ENCODE assay signal across 8 mouse cellular contexts in the genomic region with DNA sequence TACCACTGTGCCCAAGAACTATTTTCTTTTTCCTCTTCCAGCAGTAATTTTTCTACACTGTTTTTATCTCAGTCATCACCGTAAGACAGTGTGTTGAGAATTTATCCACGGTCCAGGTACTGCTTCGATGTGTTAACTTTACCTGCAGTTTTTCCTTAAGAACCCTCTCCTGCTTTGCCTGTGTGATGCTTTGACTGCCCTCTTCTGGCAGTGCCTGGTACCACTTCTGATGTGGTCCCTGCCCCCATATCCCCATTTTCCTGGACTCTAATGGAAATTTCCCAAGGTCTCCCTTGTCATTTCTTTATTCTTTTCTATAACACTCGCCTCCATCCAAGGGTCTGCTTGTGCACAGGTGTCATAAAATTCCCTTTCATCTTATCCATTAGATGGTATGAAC. TPM values are rescaled to one million over a fixed set of nuclear protein-coding genes. Genes with fewer than 3 reads are reported as not detected.
DNase-seq lines count a peak whose midpoint lies in the region; ATAC-seq and TF ChIP-seq lines count a peak whose summit lies in the region.
"Had no signal": no experiment of that assay in that cellular context is flagged by ENCODE, and none has a peak within 500 bp of the region (broad histone marks: within the 10 kb centered on the region; RNA-seq: fewer than 3 reads in every experiment).

No protein-coding gene starts in this region.

- no peaks in the 10 kb centered on the region for H3K27me3 ChIP-seq in midbrain, embryonic 11.5 days (ENCODE audit: control insufficient read depth, insufficient read depth, low read length)
- no peaks in the 10 kb centered on the region for H3K27me3 ChIP-seq in midbrain, embryonic 16.5 days (ENCODE audit: control insufficient read depth, insufficient read depth, low read depth, low read length)
- H3K27me3 ChIP-seq in Patski: no peaks in the 10 kb centered on the region
- no peaks in the 10 kb centered on the region for H3K27me3 ChIP-seq in limb, embryonic 14.5 days (ENCODE audit: control insufficient read depth, insufficient read depth, low read length)
- H3K27me3 ChIP-seq in spleen, adult 2 months (ENCODE audit: control insufficient read depth, insufficient read depth, low read length): no peaks in the 10 kb centered on the region
- H3K27me3 ChIP-seq: heart, embryonic 13.5 days had no signal

- peak; percentile 85 for DNase-seq in midbrain, embryonic 11.5 days (ENCODE audit: low spot score, missing footprints)
- no peak for DNase-seq in Patski (ENCODE audit: low read depth, low spot score)
- peak; percentile 57 for DNase-seq in c-Kit-positive CD71-positive TER-119-positive erythroid progenitor cells, embryonic 14.5 days (ENCODE audit: low spot score)
- peak; percentile 48 to 65 for DNase-seq in heart, adult 9 months (ENCODE audit: low spot score in 2 of 2)
- peak; percentile 26 for DNase-seq in limb, embryonic 14.5 days (ENCODE audit: low spot score)
- DNase-seq in spleen, adult 2 months (ENCODE audit: low read depth in 1 of 2, low spot score in 2 of 2): peak in 1 of 2 experiments; percentile 46

- POLR2A ChIA-PET in Patski (lab: Charles Lee): no interaction called here

- CTCF ChIA-PET in Patski (lab: Charles Lee): no interaction called here

- no peaks in the 10 kb centered on the region for H3K9me3 ChIP-seq in midbrain, embryonic 11.5 days (ENCODE audit: control insufficient read depth, low read length)
- H3K9me3 ChIP-seq in midbrain, embryonic 16.5 days (replicated peaks; ENCODE audit: control insufficient read depth, low read length, poor library complexity, severe bottlenecking): no peaks in the 10 kb centered on the region
- H3K9me3 ChIP-seq in limb, embryonic 14.5 days (ENCODE audit: control insufficient read depth, low read length): no peaks in the 10 kb centered on the region
- H3K9me3 ChIP-seq: heart, embryonic 13.5 days had no signal

- H3K4me1 ChIP-seq in midbrain, embryonic 11.5 days (ENCODE audit: control insufficient read depth, insufficient read depth, low read length): peaks cover 8% of the 10 kb centered on the region
- H3K4me1 ChIP-seq in midbrain, embryonic 16.5 days (ENCODE audit: control insufficient read depth, insufficient read depth, low read length): peaks cover 14% of the 10 kb centered on the region
- peaks cover 12% of the 10 kb centered on the region for H3K4me1 ChIP-seq in limb, embryonic 14.5 days (ENCODE audit: control insufficient read depth, insufficient read depth, low read length)
- peaks cover 3% of the 10 kb centered on the region; the same call in 1 of the 2 replicates for H3K4me1 ChIP-seq in spleen, adult 2 months (ENCODE audit: control insufficient read depth, insufficient read depth, insufficient read length)

- ATAC-seq in midbrain, embryonic 11.5 days (ENCODE audit: low FRiP score): no peak
- no peak for ATAC-seq in midbrain, embryonic 16.5 days
- ATAC-seq in Patski: no peak
- ATAC-seq in limb, embryonic 14.5 days (ENCODE audit: low FRiP score, low read depth): no peak

- no peak overlapping the region for H3K9ac ChIP-seq in midbrain, embryonic 11.5 days (ENCODE audit: low read length)
- no peak overlapping the region for H3K9ac ChIP-seq in midbrain, embryonic 16.5 days (ENCODE audit: low read depth, low read length)
- H3K9ac ChIP-seq in limb, embryonic 14.5 days (ENCODE audit: low read depth, low read length, severe bottlenecking): no peak overlapping the region
- H3K9ac ChIP-seq: heart, embryonic 13.5 days had no signal

- WGBS in midbrain, embryonic 11.5 days: 50% methylated on average over 4 of the region's 4 CpGs
- WGBS in midbrain, embryonic 16.5 days: 48% methylated on average over 4 of the region's 4 CpGs
- WGBS in limb, embryonic 14.5 days: 46% methylated on average over 4 of the region's 4 CpGs
- 47% methylated on average over 4 of the region's 4 CpGs for WGBS in spleen, adult 2 months

- no peak overlapping the region for H3K27ac ChIP-seq in midbrain, embryonic 11.5 days (ENCODE audit: low read depth, low read length)
- H3K27ac ChIP-seq in midbrain, embryonic 16.5 days (ENCODE audit: low read length): no peak overlapping the region
- H3K27ac ChIP-seq in limb, embryonic 14.5 days (replicated peaks; ENCODE audit: low read depth, low read length): no peak overlapping the region
- no peak overlapping the region for H3K27ac ChIP-seq in spleen, adult 2 months (ENCODE audit: insufficient read depth, low read length)
- H3K27ac ChIP-seq: heart, embryonic 13.5 days had no signal

- no peak overlapping the region for H3K4me2 ChIP-seq in midbrain, embryonic 11.5 days
- H3K4me2 ChIP-seq in midbrain, embryonic 16.5 days (ENCODE audit: low read length): no peak overlapping the region
- no peak overlapping the region for H3K4me2 ChIP-seq in limb, embryonic 14.5 days (replicated peaks; ENCODE audit: low read depth, low read length, severe bottlenecking)
- H3K4me2 ChIP-seq: heart, embryonic 13.5 days had no signal

- in situ Hi-C loops in Patski (cut with MboI; ENCODE audit: low pct_unique_long_range_greater_than_20kb): loop anchor here (5.0 to 10.0 kb wide), 2 partner anchors 189 to 271 kb away; no protein-coding TSS in a partner anchor

- no peaks in the 10 kb centered on the region for H3K36me3 ChIP-seq in midbrain, embryonic 11.5 days (ENCODE audit: control insufficient read depth, insufficient read depth, low read length)
- H3K36me3 ChIP-seq in midbrain, embryonic 16.5 days (ENCODE audit: control insufficient read depth, insufficient read depth, low read length): no peaks in the 10 kb centered on the region
- H3K36me3 ChIP-seq in limb, embryonic 14.5 days (ENCODE audit: control insufficient read depth, insufficient read depth, low read length): no peaks in the 10 kb centered on the region
- no peaks in the 10 kb centered on the region for H3K36me3 ChIP-seq in spleen, adult 2 months (ENCODE audit: control insufficient read depth, insufficient read depth, low read length)
- H3K36me3 ChIP-seq: heart, embryonic 13.5 days had no signal

- no peak for TF ChIP-seq POLR2A in limb, embryonic 14.5 days (IDR thresholded peaks at IDR 0.05; ENCODE audit: borderline replicate concordance, extremely low read depth, insufficient read depth, insufficient read length)
- no peak for TF ChIP-seq POLR2A in spleen, adult 2 months (IDR thresholded peaks at IDR 0.05; ENCODE audit: low read depth, low read length)

- peak; percentile 93 for TF ChIP-seq CTCF in Patski (IDR thresholded peaks at IDR 0.05)
- peak; percentile 47; the same call in 1 of the 2 replicates for TF ChIP-seq CTCF in spleen, adult 2 months (IDR thresholded peaks at IDR 0.05; ENCODE audit: extremely low read depth, insufficient read depth, insufficient read length, insufficient replicate concordance)

- no peak overlapping the region for H3K4me3 ChIP-seq in midbrain, embryonic 11.5 days (ENCODE audit: low read depth, low read length)
- no peak overlapping the region for H3K4me3 ChIP-seq in midbrain, embryonic 16.5 days (ENCODE audit: low read depth, low read length)
- H3K4me3 ChIP-seq in limb, embryonic 14.5 days (replicated peaks; ENCODE audit: low read length): no peak overlapping the region
- H3K4me3 ChIP-seq in spleen, adult 2 months (ENCODE audit: extremely low read depth, insufficient read depth, insufficient read length): no peak overlapping the region
- H3K4me3 ChIP-seq: heart, embryonic 13.5 days had no signal

RNA-seq across cellular contexts. Expression of a gene that starts 3.3 kb away (rescaled TPM):
- polyA plus RNA-seq in midbrain, embryonic 11.5 days (2014; fragmentation: Nextera tagmentation; extraction: Ambion mirVana): 91.4 and 92.2 TPM in 2 replicates
- 117 and 118 TPM in 2 replicates for polyA plus RNA-seq in midbrain, embryonic 16.5 days (2015; fragmentation: Nextera tagmentation; extraction: Ambion mirVana)
- 161 TPM for polyA plus RNA-seq in Patski (2021)
- polyA plus RNA-seq in limb, embryonic 14.5 days (2012; rRNA removed): 25.9 and 30.3 TPM in 2 replicates
- polyA plus RNA-seq in limb, embryonic 14.5 days (2014; fragmentation: Nextera tagmentation; extraction: Ambion mirVana): 123 and 138 TPM in 2 replicates
- 19.3 and 22.1 TPM in 2 replicates for polyA plus RNA-seq in spleen, adult 2 months (2012; rRNA removed)

RNA-seq across cellular contexts. Expression of a gene that starts 37.3 kb away (rescaled TPM):
- 0.06 TPM in 1 of 2 replicates, not detected in the other for polyA plus RNA-seq in midbrain, embryonic 11.5 days (2014; fragmentation: Nextera tagmentation; extraction: Ambion mirVana)
- 0.78 and 0.98 TPM in 2 replicates for polyA plus RNA-seq in midbrain, embryonic 16.5 days (2015; fragmentation: Nextera tagmentation; extraction: Ambion mirVana)
- polyA plus RNA-seq in Patski (2021): 0.08 TPM
- 2.0 and 2.1 TPM in 2 replicates for polyA plus RNA-seq in limb, embryonic 14.5 days (2012; rRNA removed)
- polyA plus RNA-seq in limb, embryonic 14.5 days (2014; fragmentation: Nextera tagmentation; extraction: Ambion mirVana): 0.58 and 0.70 TPM in 2 replicates
- polyA plus RNA-seq in spleen, adult 2 months (2012; rRNA removed): 22.9 and 24.2 TPM in 2 replicates
